Mouse (Mus musculus) small intestine, adult 2 months (tissue): ENCODE data around the gene Psme2b.
"Not testable (repeated sequence)": the region's sequence is repeated elsewhere in the genome, so short reads cannot be mapped to it uniquely, and the experiment has no call there.

Experiments
- CTCF ChIP-seq: fragments of 200-500 bp; IDR thresholded peaks from 2 replicates; pipeline ENCODE4 v1.5.1; 2012; ENCODE audit warnings: low read depth, mild to moderate bottlenecking, control low read depth, inconsistent platforms, low read length, moderate library complexity, mixed read lengths; ENCODE audit not compliant: insufficient replicate concordance, insufficient read length; ENCODE audit errors: extremely low read depth
- POLR2A ChIP-seq: fragments of 200-500 bp; IDR thresholded peaks from 2 replicates; pipeline ENCODE4 v1.6.1; 2012; ENCODE audit warnings: low read depth, mild to moderate bottlenecking, control low read depth, inconsistent platforms, low read length, moderate library complexity

GRCm38 (mm10) chr11:48978240-48978939 is 32.4 kb upstream of the Psme2b start, which contains the start of gene Olfr56:
- TF ChIP-seq CTCF, POLR2A: not testable (repeated sequence)
